Mouse (Mus musculus) urinary bladder, postnatal 14 days (tissue): ENCODE results near the gene Trip13.

Experiments used
- DNase-seq: peaks from one replicate; pipeline ENCODE4 v3.0.0; 2021; ENCODE audit warnings: low spot score

Gene Trip13

DNA sequence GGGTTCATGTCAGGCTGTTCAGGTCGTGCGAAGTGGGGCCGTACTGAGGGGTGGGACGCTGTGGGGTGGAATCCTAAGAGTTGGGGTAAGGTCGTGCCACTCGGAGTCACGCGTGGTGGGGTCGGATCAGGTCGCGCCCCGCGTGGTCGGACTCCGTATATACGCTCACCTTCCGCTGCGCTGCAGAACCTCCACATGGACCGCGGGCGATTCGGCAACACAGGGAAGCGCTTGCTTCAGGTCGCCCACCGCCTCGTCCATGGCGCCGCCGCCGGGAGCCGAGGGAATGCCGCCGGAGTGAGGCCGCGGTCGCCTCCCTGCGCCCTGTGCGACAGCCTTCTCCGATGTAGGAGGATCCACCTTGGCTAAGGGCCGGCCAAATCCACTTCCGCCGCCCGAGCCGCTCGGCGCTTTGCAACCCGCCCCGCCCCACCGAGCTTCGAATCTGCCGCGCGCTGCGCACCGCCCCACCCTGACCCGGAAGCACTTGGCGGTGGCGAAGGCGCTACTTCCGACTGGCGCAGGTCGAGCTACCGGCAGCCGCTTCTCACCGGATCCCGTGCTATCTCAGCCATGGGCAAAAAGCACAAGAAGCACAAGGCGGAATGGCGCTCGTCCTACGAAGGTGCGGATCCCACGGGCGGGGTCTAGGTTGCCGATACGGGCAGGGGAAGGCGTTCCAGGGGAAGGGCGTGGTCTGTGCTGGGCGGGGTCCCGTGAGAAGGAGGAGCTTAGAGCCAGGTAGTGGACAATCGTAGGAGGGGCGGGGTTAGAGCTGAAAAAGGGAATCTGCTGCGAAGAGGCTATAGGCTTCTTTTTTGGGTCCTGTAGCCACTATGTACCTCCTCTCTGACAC, at the start of gene Trip13, which contains the start of gene Brd9:
Trip13 (minus strand) TSS at position 464 of the 856 bp plus-strand sequence.
Brd9 (plus strand) TSS at position 491 of the 856 bp plus-strand sequence.
- peak; percentile 95 for DNase-seq

DNA sequence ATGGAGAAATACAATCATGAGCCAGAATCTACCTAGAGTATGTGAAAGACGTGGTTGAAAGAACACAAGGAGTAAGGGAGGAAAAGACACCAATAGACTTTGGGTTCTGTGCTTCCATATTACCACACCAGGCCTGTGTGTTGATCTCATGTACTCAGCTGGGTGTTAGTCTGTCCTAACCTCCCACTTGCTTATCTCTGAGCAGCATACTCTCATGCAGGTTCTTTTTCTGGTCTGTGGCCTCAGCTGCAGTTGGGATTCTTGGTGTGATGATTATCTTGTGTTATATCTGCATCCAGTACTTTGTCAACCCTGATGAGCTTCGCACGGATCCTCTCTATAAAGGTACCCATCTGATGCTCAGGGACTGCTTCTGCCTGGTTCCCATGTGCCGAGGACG, 39.4 kb upstream of the Trip13 start:
- no peak for DNase-seq

DNA sequence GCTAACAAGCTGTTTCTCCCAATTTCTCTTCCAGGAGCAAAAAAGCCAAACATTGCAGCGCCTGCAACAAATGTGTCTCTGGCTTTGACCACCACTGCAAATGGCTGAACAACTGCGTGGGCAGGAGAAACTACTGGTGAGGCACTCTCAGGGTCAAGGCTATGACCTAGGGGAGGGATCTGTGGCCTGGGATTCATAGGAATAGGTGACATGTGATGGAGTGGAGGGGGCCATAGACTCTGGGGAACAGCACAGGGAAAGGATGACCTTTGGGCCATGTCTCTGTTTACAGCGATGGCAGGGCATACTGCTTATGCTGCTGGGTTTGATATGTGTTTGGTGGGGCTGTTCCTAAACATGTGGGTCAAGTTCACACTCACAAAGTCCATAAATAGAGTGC, 36.9 kb upstream of the Trip13 start:
- DNase-seq, result no peak

- peak; percentile 66 for DNase-seq
Measured at GRCm38 (mm10) chr13:73970545-73971448, 33.2 kb upstream of the Trip13 start.

DNA sequence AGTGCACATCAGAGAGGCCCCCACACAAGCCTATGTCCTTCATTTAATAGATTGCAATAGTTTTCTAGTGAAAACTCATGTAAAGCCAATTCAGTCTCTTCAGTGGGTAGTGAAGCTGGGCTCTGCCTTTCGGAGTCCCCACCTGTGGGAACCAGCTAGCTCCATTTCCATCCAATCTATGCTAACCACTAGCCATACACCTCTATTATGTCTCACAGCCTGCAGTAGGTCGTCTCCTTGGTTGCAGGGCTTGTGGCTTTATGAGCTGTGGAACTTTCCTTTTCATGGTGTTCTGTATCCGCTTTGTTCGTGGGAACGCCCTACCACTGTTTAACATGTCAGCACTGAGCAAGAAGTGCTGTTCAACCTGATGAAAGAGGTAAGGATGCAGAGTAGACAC, 26.0 kb upstream of the Trip13 start, which contains the start of gene Zdhhc11:
Zdhhc11 (plus strand) TSS at position 301 of the 400 bp plus-strand sequence.
- no peak for DNase-seq

DNA sequence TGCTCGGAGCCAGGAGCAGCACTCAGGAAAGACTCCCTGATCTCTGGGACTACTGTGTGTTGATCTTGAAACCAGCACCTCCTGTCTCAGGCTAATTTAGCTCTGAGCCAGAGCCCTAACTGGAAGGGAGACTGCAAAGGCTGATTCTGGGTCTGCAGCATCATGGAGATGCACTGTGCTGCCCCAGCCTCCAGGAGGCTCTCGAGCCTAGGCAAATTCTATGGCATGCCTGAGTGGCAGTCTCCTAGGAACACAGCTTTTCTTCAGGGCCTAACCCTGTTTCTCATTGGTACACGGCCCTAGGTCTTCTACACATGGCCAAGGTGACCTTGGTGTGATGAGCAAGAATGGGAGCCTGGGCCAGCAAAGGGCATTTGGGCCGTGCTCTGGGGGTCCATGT, 23.6 kb upstream of the Trip13 start:
- DNase-seq, result no peak

DNA sequence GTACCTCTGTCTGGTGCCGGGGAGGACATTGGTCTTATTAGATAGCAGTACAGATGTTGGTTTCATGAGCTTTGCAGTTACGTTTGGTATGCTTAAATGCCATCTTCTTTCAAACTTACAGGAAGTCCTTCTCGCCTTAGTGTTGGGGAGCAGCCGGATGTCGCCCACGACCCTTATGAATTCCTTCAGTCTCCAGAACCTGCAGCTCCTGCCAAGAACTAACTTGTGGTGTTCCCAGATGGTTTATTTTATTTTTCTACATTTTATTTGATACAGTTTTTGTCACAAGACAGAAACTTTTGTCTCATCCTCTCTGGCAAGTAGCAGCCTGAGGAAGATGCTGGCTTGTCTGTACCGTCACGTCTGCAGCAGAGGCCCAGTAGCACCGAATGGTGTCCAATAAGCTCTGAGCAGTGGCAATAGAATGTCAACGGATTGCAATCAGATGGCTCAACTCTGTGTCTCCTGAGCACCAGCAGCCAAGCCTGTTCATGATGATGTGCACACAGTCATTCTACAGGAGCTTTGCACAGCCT, 22.6 kb upstream of the Trip13 start:
- no peak for DNase-seq

- DNase-seq, result no peak
Measured at GRCm38 (mm10) chr13:73955531-73955930, 17.9 kb upstream of the Trip13 start.

- DNase-seq, result no peak
Measured at GRCm38 (mm10) chr13:73954666-73955065, 17.1 kb upstream of the Trip13 start.

GRCm38 (mm10) chr13:73953551-73954130, 16.1 kb upstream of the Trip13 start:
- DNase-seq, result no peak

DNA sequence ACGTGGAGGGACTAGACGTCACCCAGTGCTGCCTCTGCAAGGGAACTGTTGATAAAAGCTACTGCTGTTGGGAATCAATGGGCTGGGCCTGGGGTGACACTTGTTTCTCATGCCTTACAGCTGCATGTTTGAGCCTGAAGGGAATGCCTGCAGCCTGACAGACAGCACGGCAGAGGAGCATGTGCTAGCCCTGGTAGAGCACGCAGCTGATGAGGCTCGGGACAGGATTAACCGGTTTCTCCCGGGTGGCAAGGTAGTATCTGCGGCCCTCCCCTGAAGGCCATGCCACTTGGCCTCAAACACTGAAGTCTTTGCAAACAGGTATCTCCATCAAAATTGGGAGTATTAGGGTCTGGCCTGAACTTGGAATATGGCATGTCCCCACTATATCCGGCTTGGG, 7.0 kb upstream of the Trip13 start:
- peak; percentile 72 for DNase-seq

GRCm38 (mm10) chr13:73939101-73939500, 1.5 kb upstream of the Trip13 start:
- DNase-seq, result no peak

DNA sequence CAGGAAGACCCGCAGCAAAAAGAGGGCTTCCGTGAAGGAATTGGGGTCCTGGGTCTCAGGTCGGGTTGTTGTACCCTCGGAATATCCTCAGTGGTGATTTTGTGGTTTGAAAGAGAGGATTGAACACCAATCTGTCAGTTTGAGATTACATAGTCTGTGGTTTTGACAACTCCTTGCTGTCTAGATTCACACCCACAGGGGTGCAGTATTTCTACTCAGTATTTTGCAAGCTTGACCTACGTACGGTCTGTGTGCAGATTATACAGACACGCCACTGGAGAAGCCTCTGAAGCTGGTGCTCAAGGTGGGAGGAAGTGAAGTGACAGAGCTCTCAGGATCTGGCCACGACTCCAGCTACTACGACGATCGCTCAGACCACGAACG, 585 bp upstream of the Trip13 start:
- no peak for DNase-seq

DNA sequence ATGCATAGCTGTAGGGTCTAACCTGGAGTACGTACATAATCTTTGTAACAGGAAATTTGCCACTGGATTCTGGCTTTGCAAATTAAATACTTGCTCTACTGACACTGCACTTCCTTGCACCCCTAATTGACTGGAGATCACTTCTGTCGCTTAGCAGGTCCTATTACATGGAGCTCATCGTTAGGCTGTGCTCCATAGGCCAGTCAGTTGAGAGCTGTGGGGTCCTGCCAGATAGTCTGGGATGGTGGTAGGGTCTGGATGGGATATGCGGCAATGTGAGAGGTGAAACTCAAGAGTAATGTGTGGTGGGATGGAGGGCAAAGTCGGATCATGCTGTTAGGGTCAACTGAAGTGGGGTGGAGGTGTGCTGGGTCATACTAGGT, 655 bp downstream of the Trip13 start:
- no peak for DNase-seq

GRCm38 (mm10) chr13:73932201-73932600, 5.4 kb downstream of the Trip13 start:
- DNase-seq, result no peak

GRCm38 (mm10) chr13:73913066-73913465, 24.5 kb downstream of the Trip13 start:
- no peak for DNase-seq

- DNase-seq, result peak; percentile 47
Measured at GRCm38 (mm10) chr13:73907683-73908412, 29.7 kb downstream of the Trip13 start.

DNA sequence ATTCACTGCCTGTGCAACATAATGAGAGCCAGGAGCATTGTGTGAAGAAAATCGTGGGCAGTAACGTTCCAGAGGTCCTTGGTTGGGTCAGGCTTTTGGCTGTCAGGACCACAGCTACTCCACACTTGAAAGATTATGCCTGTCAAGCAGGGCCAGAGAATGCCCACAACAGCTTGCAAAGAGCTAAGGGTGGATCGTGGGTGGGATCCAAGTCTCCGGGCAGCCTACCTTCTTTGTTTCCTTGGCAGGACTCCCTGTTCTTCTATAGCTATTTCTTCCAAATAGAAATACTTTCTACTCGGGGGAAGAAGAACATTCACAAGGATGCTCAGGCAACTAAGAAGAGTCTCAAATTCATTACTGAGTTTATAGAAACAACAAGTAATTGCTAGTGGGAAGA, 30.4 kb downstream of the Trip13 start:
- DNase-seq, result no peak

DNA sequence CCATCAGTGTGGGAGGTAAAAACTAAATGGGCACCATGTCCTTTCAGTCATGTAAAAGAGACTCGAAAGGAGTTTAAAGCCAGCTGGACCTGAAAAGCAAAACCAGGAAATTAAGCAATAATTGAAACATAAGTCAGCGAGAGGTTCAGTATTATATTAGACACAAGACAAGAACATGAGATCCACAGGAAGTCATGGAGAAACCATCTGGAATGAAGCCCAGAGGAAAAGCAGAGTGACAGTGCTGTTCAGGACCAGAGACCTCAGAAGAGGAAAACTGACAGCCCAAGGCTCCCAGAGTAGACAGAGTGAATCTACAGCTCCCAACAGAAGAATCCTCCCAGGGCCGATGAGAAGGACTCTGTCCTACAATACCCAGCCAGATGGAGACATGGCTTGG, 40.0 kb downstream of the Trip13 start:
- DNase-seq, result no peak

GRCm38 (mm10) chr13:73892493-73893178, 44.9 kb downstream of the Trip13 start:
- no peak for DNase-seq

- DNase-seq, result peak; percentile 82
Measured at GRCm38 (mm10) chr13:73887415-73887874, 50.1 kb downstream of the Trip13 start.
